Mouse (Mus musculus): ENCODE results near the gene Kat8.

DNA sequence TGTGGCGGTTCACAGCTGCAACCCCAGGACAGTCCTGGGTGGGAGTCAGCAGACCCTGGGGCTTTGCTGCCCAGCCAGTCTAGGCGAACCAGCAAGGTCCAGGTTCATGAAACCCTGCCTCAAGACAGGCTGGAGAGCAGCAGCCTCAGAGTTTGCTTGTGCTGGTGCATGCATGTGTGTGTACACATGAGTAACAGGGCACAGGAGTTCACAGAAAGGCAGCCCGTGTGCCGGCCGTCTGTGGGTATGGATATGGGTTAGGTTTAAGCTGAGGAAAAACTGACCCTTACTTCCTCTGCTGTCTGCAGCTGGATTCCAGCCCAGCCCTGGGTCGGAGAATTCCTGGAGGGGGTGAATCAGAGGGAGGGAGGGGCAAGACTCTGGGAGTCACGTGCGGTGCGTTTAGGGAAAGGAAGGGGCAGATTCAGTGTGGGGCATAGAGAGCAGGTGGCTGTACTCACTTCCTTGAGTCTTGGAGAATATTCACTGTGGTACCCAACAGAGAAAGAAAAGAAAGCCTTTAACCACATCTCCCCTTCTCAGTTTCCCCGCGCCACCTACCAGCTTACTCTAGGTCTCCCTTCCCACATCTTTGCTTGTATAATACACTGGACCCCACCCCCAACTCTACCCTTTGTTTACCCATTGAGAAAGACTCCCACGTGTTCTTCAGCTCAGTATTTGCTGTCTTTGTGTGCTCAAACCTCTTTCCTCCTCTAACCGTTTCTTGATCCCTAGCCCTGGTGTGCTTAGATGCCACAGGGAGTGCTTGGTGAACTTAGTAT, 19.2 kb downstream of the Kat8 start:
- no peak for TF ChIP-seq CTCF (conservative IDR thresholded peaks at IDR 0.05; ENCODE audit: low read length)
- TF ChIP-seq NANOG (IDR thresholded peaks at IDR 0.05; ENCODE audit: borderline replicate concordance, low read length): no peak

Data from E14TG2a.4 (cell line).